Mouse (Mus musculus) c-Kit-positive CD71-positive TER-119-positive erythroid progenitor cells, embryonic 14.5 days (primary cell): Measurements from ENCODE around the gene Vma21-ps.
A peak's percentile ranks its signal among the peaks of the same experiment; 100 is the strongest.
"Not testable (repeated sequence)": the region's sequence is repeated elsewhere in the genome, so short reads cannot be mapped to it uniquely, and the experiment has no call there.

Experiments
- DNase-seq: peaks from one replicate; pipeline ENCODE4 v3.0.0-alpha.2; 2013; ENCODE audit warnings: low spot score

The Vma21-ps gene

DNA sequence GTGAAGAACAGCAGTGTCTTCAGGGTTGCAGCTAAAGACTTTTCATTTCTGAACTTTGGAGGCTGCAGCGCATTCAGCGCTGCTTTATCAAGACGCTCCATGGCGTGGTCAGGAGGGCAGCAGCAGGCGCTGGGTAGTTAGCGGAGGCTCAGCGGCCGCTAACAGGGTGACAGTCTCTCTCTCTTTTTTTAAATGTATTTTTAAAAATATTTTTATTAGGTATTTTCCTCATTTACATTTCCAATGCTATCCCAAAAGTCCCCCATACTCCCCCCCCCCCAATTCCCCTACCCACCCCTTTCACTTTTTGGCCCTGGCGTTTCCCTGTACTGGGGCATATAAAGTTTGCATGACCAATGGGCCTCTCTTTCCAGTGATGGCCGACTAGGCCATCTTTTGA, at the start of gene Vma21-ps:
Gene Vma21-ps (minus strand): TSS at position 101 of the 400 bp plus-strand sequence.
- DNase-seq: not testable (repeated sequence)

GRCm38 (mm10) chr4:52543001-52543400, 46.0 kb upstream of the Vma21-ps start:
- DNase-seq: no peak

DNA sequence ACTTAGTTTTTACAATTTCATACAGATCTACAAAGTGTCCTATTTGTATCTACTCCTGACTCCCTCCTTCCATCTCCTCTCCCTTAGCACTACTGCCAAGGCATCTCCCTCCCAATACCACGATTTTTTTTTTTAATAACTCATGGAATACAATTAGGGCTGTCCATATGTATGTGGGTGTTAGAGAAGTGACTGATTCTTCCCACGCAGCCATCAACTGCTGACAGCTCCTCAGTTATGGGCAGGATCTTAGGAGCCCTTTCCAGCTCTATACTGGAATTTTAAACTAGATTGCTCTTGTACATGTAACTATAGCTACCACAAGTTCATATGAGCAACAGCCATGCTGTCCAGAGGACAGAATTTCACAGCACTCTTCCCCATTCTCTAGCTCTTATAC, 33.6 kb upstream of the Vma21-ps start:
- no peak for DNase-seq

DNA sequence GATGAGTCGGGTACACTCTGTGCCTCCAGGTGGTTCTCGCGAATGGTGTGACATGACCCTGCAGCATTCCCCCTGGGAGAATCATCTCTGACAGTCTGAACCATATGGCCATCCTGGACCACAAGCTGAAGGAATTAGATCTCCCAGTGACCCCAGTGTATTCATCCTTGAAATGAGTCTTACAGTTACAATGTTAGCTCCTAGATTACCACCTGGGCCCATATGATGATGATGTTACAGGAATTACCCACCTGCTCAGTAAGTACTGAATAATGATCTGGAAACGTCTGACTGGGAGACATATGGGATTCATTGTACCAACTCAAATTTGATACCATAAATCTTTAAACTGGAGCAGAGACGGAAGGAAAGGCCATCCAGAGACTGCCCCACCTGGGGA, 29.4 kb upstream of the Vma21-ps start:
- no peak for DNase-seq

GRCm38 (mm10) chr4:52519301-52519700, 22.3 kb upstream of the Vma21-ps start:
- DNase-seq: no peak

DNA sequence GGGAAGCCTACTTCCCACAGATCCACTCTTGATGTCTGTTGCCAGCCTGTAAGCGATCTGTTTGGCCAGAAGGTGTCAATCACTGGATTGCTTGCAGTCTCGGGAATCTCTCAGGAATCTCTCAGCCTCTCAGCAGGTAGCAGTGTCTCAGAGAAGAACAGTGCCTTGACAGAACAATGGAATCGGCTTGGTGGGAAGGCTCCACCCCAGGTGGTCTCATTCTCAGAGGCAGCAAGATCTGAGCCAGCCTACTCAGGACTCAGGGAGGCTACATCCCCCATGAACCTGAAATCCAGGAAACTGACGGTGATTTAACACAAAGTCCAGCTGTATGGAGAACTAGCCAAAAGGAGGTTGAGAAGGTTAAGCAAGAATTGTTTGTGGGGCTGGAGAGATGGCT, 20.5 kb upstream of the Vma21-ps start:
- no peak for DNase-seq

DNA sequence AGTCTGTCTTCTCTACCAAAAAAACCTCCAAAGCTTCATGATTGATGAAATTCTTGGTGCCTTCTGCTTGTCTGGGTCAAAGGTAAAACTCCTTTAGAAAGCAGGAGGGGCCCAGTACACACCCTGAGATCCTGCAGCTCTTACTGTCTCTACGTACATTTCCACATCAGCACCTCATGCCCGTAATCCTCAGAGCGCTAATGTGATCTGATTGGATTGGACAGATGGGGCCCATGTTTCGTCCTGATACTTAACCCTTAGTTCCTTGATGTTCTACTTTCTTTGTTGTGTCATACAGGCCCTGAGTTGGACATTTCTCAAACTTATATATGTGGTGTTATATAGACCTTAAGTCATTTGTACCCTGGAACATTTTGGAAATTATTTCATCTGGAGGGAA, 9.6 kb downstream of the Vma21-ps start:
- DNase-seq: no peak

GRCm38 (mm10) chr4:52473431-52473830, 23.6 kb downstream of the Vma21-ps start:
- DNase-seq: no peak

DNA sequence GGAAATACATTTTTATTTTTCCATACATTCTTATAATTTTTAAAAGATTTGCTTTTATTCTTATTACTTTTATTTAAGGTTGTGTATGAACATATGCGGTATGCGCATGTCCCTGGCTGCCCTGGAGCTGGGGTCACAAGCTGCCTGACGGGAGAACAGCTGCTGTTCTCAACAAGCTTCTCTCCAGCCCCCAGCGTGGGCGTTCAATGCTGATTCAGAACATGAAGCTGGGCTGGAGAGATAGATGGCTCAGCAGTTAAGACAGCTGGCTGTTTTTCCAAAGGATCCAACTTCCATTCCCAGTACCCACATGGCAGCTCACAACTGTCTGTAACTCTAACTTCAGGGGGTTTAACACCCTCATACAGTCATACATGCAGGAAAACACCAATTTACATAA, 35.7 kb downstream of the Vma21-ps start:
- DNase-seq: no peak

DNA sequence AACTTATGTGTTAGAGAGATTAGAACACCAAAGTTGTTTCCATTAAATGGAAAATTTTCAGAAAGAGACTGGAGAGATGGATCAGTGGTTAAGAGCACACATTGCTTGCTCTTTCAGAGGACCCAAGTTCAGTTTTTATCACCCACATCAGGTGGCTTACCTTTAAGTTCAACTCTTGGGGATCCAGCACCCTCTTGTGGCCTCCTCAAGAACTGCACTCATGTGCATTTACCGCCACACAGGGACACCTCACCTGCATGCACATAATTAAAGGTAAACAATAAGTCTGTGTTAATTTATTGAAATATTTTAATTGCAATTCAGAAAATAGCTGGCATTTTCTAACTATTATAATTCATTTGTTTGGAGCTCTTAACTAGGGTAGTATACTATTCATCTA, 37.3 kb downstream of the Vma21-ps start:
- peak; percentile 36 for DNase-seq
